Mouse (Mus musculus) neutrophil, adult 83 days (primary cell): Measurements from ENCODE around the gene Zswim4. TPM values are rescaled to one million over a fixed set of nuclear protein-coding genes. Genes with fewer than 3 reads are reported as not detected.

ENCODE experiments used
- total RNA-seq, 2 experiments: library from RNA; stranded (reverse); gene quantifications; one replicate each; pipeline ENCODE4 v1.2.4; 2023

Gene Zswim4
- 10 to 100 TPM; 31.3 to 32.9 TPM for total RNA-seq

GRCm38 (mm10) chr8:84236998-84237473 is at the start of gene Zswim4:
Gene Zswim4 (minus strand): TSS chr8:84237055.

GRCm38 (mm10) chr8:84269950-84270773 is 33.3 kb upstream of the Zswim4 start, which contains the start of gene Ccdc130:
Gene Ccdc130 (minus strand): TSS chr8:84270380.

GRCm38 (mm10) chr8:84256822-84257610 is 20.2 kb upstream of the Zswim4 start, which contains the start of gene Mri1:
Gene Mri1 (minus strand): TSS chr8:84257326.

GRCm38 (mm10) chr8:84249257-84250170 is 12.7 kb upstream of the Zswim4 start, which contains the start of gene D8Ertd738e:
Gene D8Ertd738e (minus strand): TSS chr8:84249719.

GRCm38 (mm10) chr8:84185117-84185516 is 51.7 kb downstream of the Zswim4 start, which contains the start of gene Nanos3:
Gene Nanos3 (minus strand): TSS chr8:84185217.

Other genes starting within 250 kb of the Zswim4 start
- gene Samd1, start 239.4 kb downstream of the Zswim4 start, total RNA-seq, result 10 to 100 TPM; 46.0 to 50.1 TPM
- gene 1700067K01Rik, start 235.6 kb downstream of the Zswim4 start, total RNA-seq, result under 1 TPM; 0.42 to 0.79 TPM
- gene 2210011C24Rik, start 224.9 kb downstream of the Zswim4 start, total RNA-seq, result not detected
- gene Palm3, start 215.6 kb downstream of the Zswim4 start, total RNA-seq, result not detected
- 1 to 10 TPM in 1 of 2 experiments, under 1 TPM in 1; 0.86 to 1.3 TPM for gene Il27ra, start 194.5 kb downstream of the Zswim4 start, total RNA-seq
- gene Rln3, start 192.1 kb downstream of the Zswim4 start, total RNA-seq, result not detected
- 1 to 10 TPM; 2.6 to 4.9 TPM for gene Gm10643, start 171.9 kb downstream of the Zswim4 start, total RNA-seq
- 10 to 100 TPM; 28.2 to 32.3 TPM for gene Rfx1, start 170.2 kb downstream of the Zswim4 start, total RNA-seq
- 10 to 100 TPM; 21.7 to 22.4 TPM for gene Dcaf15, start 132.3 kb downstream of the Zswim4 start, total RNA-seq
- under 1 TPM in 1 of 2 experiments, not detected in 1; 0.22 TPM for gene Podnl1, start 111.1 kb downstream of the Zswim4 start, total RNA-seq
- gene Cc2d1a, start 89.1 kb downstream of the Zswim4 start, total RNA-seq, result 10 to 100 TPM; 19.3 to 22.5 TPM
- gene 4930432K21Rik, start 89.0 kb downstream of the Zswim4 start, total RNA-seq, result under 1 TPM; 0.79 to 0.95 TPM
- gene Nanos3, start 51.8 kb downstream of the Zswim4 start, total RNA-seq, result not detected
- 100 to 1,000 TPM; 157 to 163 TPM for gene D8Ertd738e, start 12.7 kb upstream of the Zswim4 start, total RNA-seq
- 1 to 10 TPM; 7.2 to 9.6 TPM for gene Mri1, start 20.3 kb upstream of the Zswim4 start, total RNA-seq
- gene Ccdc130, start 33.3 kb upstream of the Zswim4 start, total RNA-seq, result 10 to 100 TPM; 17.1 to 17.2 TPM
- under 1 TPM; 0.90 to 0.94 TPM for gene Cacna1a, start 151.4 kb upstream of the Zswim4 start, total RNA-seq